Mouse (Mus musculus) olfactory bulb, adult 2 months (tissue): ENCODE data around the gene Gm20765.
"Not testable (repeated sequence)": the region's sequence is repeated elsewhere in the genome, so short reads cannot be mapped to it uniquely, and the experiment has no call there.

Experiments
- CTCF ChIP-seq: fragments of 200-500 bp; IDR thresholded peaks from 2 replicates; pipeline ENCODE4 v1.5.1; 2012; ENCODE audit warnings: low read depth, mild to moderate bottlenecking, low read length, moderate library complexity; ENCODE audit not compliant: insufficient read depth
- POLR2A ChIP-seq: fragments of 200-500 bp; IDR thresholded peaks from 2 replicates; pipeline ENCODE4 v1.6.1; 2012; ENCODE audit warnings: mild to moderate bottlenecking, low read depth, low read length, moderate library complexity; ENCODE audit not compliant: insufficient read depth

GRCm38 (mm10) chr10:104159706-104160105 is 25.6 kb upstream of the Gm20765 start, which contains the start of gene Gm8764:
- not testable (repeated sequence) for TF ChIP-seq CTCF, POLR2A
